Mouse (Mus musculus) heart, adult 2 months (tissue): ENCODE results near the gene Tmem243. TPM values are rescaled to one million over a fixed set of nuclear protein-coding genes. Genes with fewer than 3 reads are reported as not detected.

Experiments used
- DNase-seq, 2 experiments: peaks; one replicate each; pipeline ENCODE4 v3.0.0; 2021
- H3K27ac ChIP-seq: fragments of 200-600 bp; 2 replicates; pipeline ENCODE4 v1.8.1; 2022
- H3K27me3 ChIP-seq: fragments of 200-500 bp; 2 replicates; pipeline ENCODE4 v1.6.1; 2012; ENCODE audit warnings: mild to moderate bottlenecking, low read length, inconsistent platforms, mixed read lengths; ENCODE audit not compliant: control insufficient read depth, insufficient read depth
- H3K36me3 ChIP-seq: fragments of 200-500 bp; 2 replicates; pipeline ENCODE4 v1.6.1; 2012; ENCODE audit warnings: low read length, inconsistent platforms; ENCODE audit not compliant: control insufficient read depth, insufficient read depth
- H3K4me1 ChIP-seq: fragments of 200-500 bp; 2 replicates; pipeline ENCODE4 v1.6.1; 2011; ENCODE audit warnings: low read length; ENCODE audit not compliant: control insufficient read depth, insufficient read depth
- H3K4me3 ChIP-seq: fragments of 200-600 bp; 2 replicates; pipeline ENCODE4 v1.8.1; 2022
- H3K79me2 ChIP-seq: fragments of 200-500 bp; replicated peaks from 2 replicates; pipeline ENCODE4 v1.6.1; 2012; ENCODE audit warnings: mild to moderate bottlenecking, inconsistent platforms, low read length, moderate library complexity, mixed read lengths; ENCODE audit not compliant: control insufficient read depth, insufficient read depth
- H3K9ac ChIP-seq: fragments of 200-500 bp; 2 replicates; pipeline ENCODE4 v1.6.1; 2012; ENCODE audit warnings: low read depth, mild to moderate bottlenecking, control low read depth, inconsistent platforms, low read length, mixed read lengths
- CTCF ChIP-seq: fragments of 200-600 bp; IDR thresholded peaks from 2 replicates; pipeline ENCODE4 v1.8.1; 2022; ENCODE audit warnings: antibody characterized with exemption, mild to moderate bottlenecking, moderate library complexity
- EP300 ChIP-seq: fragments of 200-500 bp; IDR thresholded peaks from 2 replicates; pipeline ENCODE4 v1.6.1; 2011; ENCODE audit warnings: low read depth, low read length, control low read depth; ENCODE audit not compliant: insufficient read depth
- POLR2A ChIP-seq: fragments of 200-500 bp; IDR thresholded peaks from 2 replicates; pipeline ENCODE4 v1.6.1; 2011; ENCODE audit warnings: mild to moderate bottlenecking, low read depth, low read length, control low read depth; ENCODE audit not compliant: insufficient read depth
- WGBS: fragments of 180-500 bp; shearing (Covaris S2); methylation state at CpG from one replicate; pipeline ENCODE4 v1.1.7; 2018; 5-methylcytosine and 5-hydroxymethylcytosine counted together
- intact Hi-C: fragments of 180-260 bp; cut with DNase I; formaldehyde crosslinking; loops from one replicate; pipeline ENCODE4 v1.15.1; 2025
- polyA plus RNA-seq: library from polyadenylated mRNA; depleted of rRNA; stranded (reverse); fragments of >200 nt; gene quantifications from 2 replicates; pipeline ENCODE4 v1.2.3, GENCODE M21; 2012
- total RNA-seq, 2 experiments: library from RNA; stranded (reverse); gene quantifications; 2 replicates each; pipeline ENCODE4 v1.2.3; 2021

The Tmem243 gene
- total and polyA plus RNA-seq, 3 experiments: 8.1 to 14.0 (median 9.8) TPM

- H3K4me3 ChIP-seq: no peak overlapping the region
- intact Hi-C loops: no loop called here
- H3K27me3 ChIP-seq: no peaks in the 10 kb centered on the region
- TF ChIP-seq POLR2A (no peak), EP300 (no peak), CTCF (no peak)
- 87% methylated on average over 3 of the region's 3 CpGs for WGBS
- H3K4me1 ChIP-seq: no peaks in the 10 kb centered on the region
- no peak overlapping the region for H3K9ac ChIP-seq
- peaks cover 11% of the 10 kb centered on the region for H3K36me3 ChIP-seq
- no peaks in the 10 kb centered on the region for H3K79me2 ChIP-seq
- no peak for DNase-seq
- no peak overlapping the region for H3K27ac ChIP-seq
Measured at GRCm38 (mm10) chr5:9135588-9135987, 35.1 kb downstream of the Tmem243 start.

GRCm38 (mm10) chr5:9140724-9141123 lies 40.3 kb downstream of the Tmem243 start:
- intact Hi-C loops: no loop called here
- no peaks in the 10 kb centered on the region for H3K79me2 ChIP-seq
- H3K27ac ChIP-seq: no peak overlapping the region
- no peak overlapping the region for H3K9ac ChIP-seq
- no peak for DNase-seq
- no peaks in the 10 kb centered on the region for H3K27me3 ChIP-seq
- H3K36me3 ChIP-seq: 0 out of 2 replicates have a peak, but pooled peaks cover 4% of the 10 kb centered on the region
- no peak overlapping the region for H3K4me3 ChIP-seq
- 77% methylated on average over 8 of the region's 8 CpGs for WGBS
- H3K4me1 ChIP-seq: no peaks in the 10 kb centered on the region
- no peak for TF ChIP-seq POLR2A
- TF ChIP-seq EP300: no peak

DNA sequence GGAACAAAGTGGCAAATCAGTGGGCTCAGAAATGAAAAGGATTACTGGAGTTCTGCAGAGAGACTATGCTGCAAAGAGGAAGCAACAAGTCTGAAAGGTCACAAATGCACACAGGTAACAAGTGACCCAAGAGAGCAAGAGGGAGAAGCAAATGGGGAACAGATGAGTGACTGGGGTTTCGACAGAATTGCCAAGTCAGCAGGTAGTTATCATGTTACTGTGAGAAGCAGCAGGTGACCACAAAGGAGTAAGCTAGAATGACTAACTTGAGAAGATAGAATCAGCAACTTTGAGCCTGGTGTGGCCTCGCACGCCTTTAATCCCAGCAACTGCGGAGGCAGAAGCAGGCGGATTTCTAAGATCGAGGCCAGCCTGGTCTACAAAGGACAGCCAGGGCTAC lies 41.9 kb downstream of the Tmem243 start:
- Histone ChIP-seq H3K4me1 (no peaks in the 10 kb centered on the region), H3K36me3 (peaks cover 3% of the 10 kb centered on the region; the same call in 1 of the 2 replicates)
- no peak for TF ChIP-seq EP300
- no peak for TF ChIP-seq CTCF
- no peak for TF ChIP-seq POLR2A

GRCm38 (mm10) chr5:9149273-9149850 lies 48.9 kb downstream of the Tmem243 start:
- DNase-seq: no peak
- no peak overlapping the region for H3K27ac ChIP-seq
- no peak overlapping the region for H3K9ac ChIP-seq
- peaks cover 6% of the 10 kb centered on the region for H3K36me3 ChIP-seq
- H3K4me3 ChIP-seq: no peak overlapping the region
- no peak for TF ChIP-seq POLR2A
- no peak for TF ChIP-seq EP300
- no peak for TF ChIP-seq CTCF
- 57% methylated on average over 8 of the region's 8 CpGs for WGBS
- no peaks in the 10 kb centered on the region for H3K4me1 ChIP-seq
- 0 out of 2 replicates have a peak, but pooled peaks cover 3% of the 10 kb centered on the region for H3K79me2 ChIP-seq
- H3K27me3 ChIP-seq: no peaks in the 10 kb centered on the region
- intact Hi-C loops: no loop called here

More for the DNA sequence above, 41.9 kb downstream of the Tmem243 start:
- Histone ChIP-seq H3K4me3 (no peak overlapping the region), H3K27ac (no peak overlapping the region), H3K9ac (no peak overlapping the region), H3K79me2 (0 out of 2 replicates have a peak, but pooled peaks cover 3% of the 10 kb centered on the region), H3K27me3 (no peaks in the 10 kb centered on the region)
- intact Hi-C loops: no loop called here
- 91% methylated on average over 6 of the region's 6 CpGs for WGBS
- DNase-seq: no peak

- intact Hi-C loops: loop anchor here (5.0 kb wide), 1 partner anchor 44 kb away; no protein-coding TSS in a partner anchor
- Histone ChIP-seq H3K4me1 (peaks cover 2% of the 10 kb centered on the region), H3K27ac (no peak overlapping the region)
Measured at GRCm38 (mm10) chr5:9156746-9157145, 56.3 kb downstream of the Tmem243 start.

GRCm38 (mm10) chr5:9157336-9157735 lies 56.9 kb downstream of the Tmem243 start:
- peaks cover 1% of the 10 kb centered on the region; the same call in 1 of the 2 replicates for H3K79me2 ChIP-seq
- H3K27me3 ChIP-seq: no peaks in the 10 kb centered on the region
- no peak overlapping the region for H3K27ac ChIP-seq
- H3K9ac ChIP-seq: no peak overlapping the region
- peaks cover 11% of the 10 kb centered on the region; the same call in 1 of the 2 replicates for H3K36me3 ChIP-seq
- H3K4me3 ChIP-seq: no peak overlapping the region
- TF ChIP-seq EP300 (no peak), CTCF (no peak), POLR2A (no peak)
- peaks cover 5% of the 10 kb centered on the region for H3K4me1 ChIP-seq
- 77% methylated on average over 1 of the region's 1 CpGs for WGBS
- intact Hi-C loops: loop anchor here (5.0 kb wide), 1 partner anchor 45 kb away; no protein-coding TSS in a partner anchor
- DNase-seq: no peak

More at GRCm38 (mm10) chr5:9156746-9157145, 56.3 kb downstream of the Tmem243 start:
- Histone ChIP-seq H3K79me2 (peaks cover 1% of the 10 kb centered on the region; the same call in 1 of the 2 replicates), H3K9ac (no peak overlapping the region), H3K4me3 (no peak overlapping the region), H3K36me3 (peaks cover 11% of the 10 kb centered on the region; the same call in 1 of the 2 replicates), H3K27me3 (no peaks in the 10 kb centered on the region)
- TF ChIP-seq CTCF: no peak
- no peak for DNase-seq
